In the genomic region with DNA sequence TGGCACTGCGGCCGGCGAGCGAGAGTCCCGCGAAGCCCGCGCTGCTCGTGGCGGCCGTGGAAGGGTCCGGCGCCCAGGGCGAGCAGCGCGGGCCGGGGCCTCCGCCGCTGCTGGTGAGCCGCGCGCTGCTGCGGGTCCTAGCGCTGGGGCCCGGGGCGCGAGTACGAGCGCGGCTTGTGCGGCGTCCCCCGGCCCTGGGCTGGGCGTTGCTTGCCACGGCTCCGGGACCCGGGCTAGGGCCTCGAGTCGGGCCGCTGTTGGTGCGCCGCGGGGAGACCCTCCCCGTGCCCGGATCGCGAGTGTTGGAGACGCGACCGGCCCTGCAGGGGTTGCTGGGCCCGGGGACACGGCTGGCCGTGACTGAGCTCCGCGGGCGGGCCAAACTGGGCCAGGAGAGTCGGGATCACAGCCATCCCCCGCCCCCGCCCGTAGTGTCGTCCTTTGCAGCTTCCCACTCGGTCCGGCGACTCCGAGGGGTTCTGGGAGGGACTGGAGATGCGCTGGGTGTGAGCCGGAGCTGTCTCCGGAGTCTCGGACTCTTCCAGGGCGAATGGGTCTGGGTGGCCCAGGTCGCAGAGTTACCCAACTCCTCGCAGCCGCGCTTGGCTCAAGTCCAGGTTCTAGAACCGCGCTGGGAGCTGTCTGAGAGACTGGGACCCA, we compare ENCODE assay signal across 8 mouse cellular contexts. TPM values are rescaled to one million over a fixed set of nuclear protein-coding genes. Genes with fewer than 3 reads are reported as not detected.
A peak's percentile ranks its signal among the peaks of the same experiment; 100 is the strongest.
DNase-seq lines count a peak whose midpoint lies in the region; ATAC-seq and TF ChIP-seq lines count a peak whose summit lies in the region.

No protein-coding gene starts in this region.

- H3K4me1 ChIP-seq in forebrain, embryonic 15.5 days = peaks cover 19% of the 10 kb centered on the region
- peaks cover 7% of the 10 kb centered on the region; the same call in 1 of the 2 replicates for H3K4me1 ChIP-seq in hindbrain, postnatal 0 days (ENCODE audit: insufficient read depth, low read length)
- H3K4me1 ChIP-seq in midbrain, postnatal 0 days (ENCODE audit: insufficient read depth, low read length) = peaks cover 7% of the 10 kb centered on the region

- H3K9me3 ChIP-seq in forebrain, embryonic 15.5 days = no peaks in the 10 kb centered on the region
- H3K9me3 ChIP-seq in hindbrain, postnatal 0 days (ENCODE audit: low read length) = no peaks in the 10 kb centered on the region
- H3K9me3 ChIP-seq in midbrain, postnatal 0 days (ENCODE audit: low read length) = no peaks in the 10 kb centered on the region

- no peak for TF ChIP-seq CTCF in layer of hippocampus, adult 2 months (conservative IDR thresholded peaks at IDR 0.05)
- no peak for TF ChIP-seq CTCF in hindbrain, postnatal 0 days (IDR thresholded peaks at IDR 0.05; ENCODE audit: low read depth)
- TF ChIP-seq CTCF in midbrain, postnatal 0 days (IDR thresholded peaks at IDR 0.05) = no peak

- H3K27me3 ChIP-seq in forebrain, embryonic 15.5 days = no peaks in the 10 kb centered on the region
- H3K27me3 ChIP-seq in hindbrain, postnatal 0 days (ENCODE audit: insufficient read depth, low read length) = no peaks in the 10 kb centered on the region
- no peaks in the 10 kb centered on the region for H3K27me3 ChIP-seq in midbrain, postnatal 0 days (ENCODE audit: insufficient read depth, low read length)

- H3K27ac ChIP-seq in layer of hippocampus, adult 2 months = peak overlapping the region; percentile 86
- H3K27ac ChIP-seq in forebrain, embryonic 15.5 days (replicated peaks) = peak overlapping the region; percentile 88
- peak overlapping the region; percentile 82 for H3K27ac ChIP-seq in hindbrain, postnatal 0 days
- peak overlapping the region; percentile 77 for H3K27ac ChIP-seq in midbrain, postnatal 0 days (ENCODE audit: low read depth, low read length)

- peak; percentile 62 for ATAC-seq in forebrain, embryonic 15.5 days (replicated peaks)
- ATAC-seq in hindbrain, postnatal 0 days = peak; percentile 18; the same call in 1 of the 2 replicates
- peak; percentile 50 for ATAC-seq in midbrain, postnatal 0 days (ENCODE audit: low FRiP score)

- peak overlapping the region; percentile 99 for H3K4me2 ChIP-seq in forebrain, embryonic 15.5 days (replicated peaks)
- H3K4me2 ChIP-seq in hindbrain, postnatal 0 days (ENCODE audit: low read depth, low read length) = peak overlapping the region; percentile 100
- H3K4me2 ChIP-seq in midbrain, postnatal 0 days (ENCODE audit: low read depth, low read length, poor library complexity, severe bottlenecking) = peak overlapping the region; percentile 100

- H3K9ac ChIP-seq in forebrain, embryonic 15.5 days (replicated peaks) = peak overlapping the region; percentile 85
- H3K9ac ChIP-seq in hindbrain, postnatal 0 days (replicated peaks; ENCODE audit: low read length) = peak overlapping the region; percentile 92
- H3K9ac ChIP-seq in midbrain, postnatal 0 days (replicated peaks; ENCODE audit: low read length, poor library complexity, severe bottlenecking) = peak overlapping the region; percentile 89

- DNase-seq in layer of hippocampus, adult 2 months (ENCODE audit: low spot score in 2 of 2) = no peak
- no peak for DNase-seq in layer of hippocampus, postnatal 36 days
- DNase-seq in adrenal gland, postnatal 10 days = peak; percentile 88
- DNase-seq in hindbrain, postnatal 0 days (ENCODE audit: low spot score) = peak; percentile 26
- DNase-seq in liver = peak; percentile 45
- DNase-seq in midbrain, postnatal 0 days (ENCODE audit: low spot score) = no peak
- DNase-seq in urinary bladder, postnatal 4 days (ENCODE audit: low spot score in 2 of 2) = peak; percentile 31 to 73

- peaks cover 16% of the 10 kb centered on the region; the same call in 1 of the 2 replicates for H3K36me3 ChIP-seq in forebrain, embryonic 15.5 days
- peaks cover 11% of the 10 kb centered on the region for H3K36me3 ChIP-seq in hindbrain, postnatal 0 days (ENCODE audit: insufficient read depth, low read length)
- peaks cover 21% of the 10 kb centered on the region for H3K36me3 ChIP-seq in midbrain, postnatal 0 days (ENCODE audit: insufficient read depth, low read length)

- whole genome bisulfite sequencing in forebrain, embryonic 15.5 days = under 1% methylated on average over 73 of the region's 76 CpGs
- under 1% methylated on average over 73 of the region's 76 CpGs for WGBS in hindbrain, postnatal 0 days
- under 1% methylated on average over 66 of the region's 76 CpGs for WGBS in midbrain, postnatal 0 days

- H3K4me3 ChIP-seq in layer of hippocampus, adult 2 months = peak overlapping the region; percentile 85
- peak overlapping the region; percentile 99 for H3K4me3 ChIP-seq in forebrain, embryonic 15.5 days
- H3K4me3 ChIP-seq in hindbrain, postnatal 0 days (ENCODE audit: low read length) = peak overlapping the region; percentile 97
- peak overlapping the region; percentile 97 for H3K4me3 ChIP-seq in midbrain, postnatal 0 days (ENCODE audit: low read depth, low read length)

RNA-seq across cellular contexts. Expression of a gene that starts 0.5 kb away (rescaled TPM):
- 10 to 100 TPM; 53.6 to 58.4 TPM for total RNA-seq in layer of hippocampus, adult 2 months (2021)
- total RNA-seq in layer of hippocampus, postnatal 36 days (2021) = 10 to 100 TPM; 54.6 to 56.6 TPM
- total RNA-seq in adrenal gland, postnatal 10 days (2021) = 10 to 100 TPM; 67.8 to 81.8 TPM
- polyA plus RNA-seq in forebrain, embryonic 15.5 days (2015; fragmentation: Nextera tagmentation; extraction: Ambion mirVana) = 25.2 and 27.9 TPM in 2 replicates
- total RNA-seq in hindbrain, postnatal 0 days (2014; rRNA removed) = 41.7 and 51.5 TPM in 2 replicates
- 18.1 and 18.8 TPM in 2 replicates for polyA plus RNA-seq in hindbrain, postnatal 0 days (2015; fragmentation: Nextera tagmentation; extraction: Ambion mirVana)
- total RNA-seq in midbrain, postnatal 0 days (2014; rRNA removed) = 37.8 and 38.5 TPM in 2 replicates
- 17.6 and 18.3 TPM in 2 replicates for polyA plus RNA-seq in midbrain, postnatal 0 days (2015; fragmentation: Nextera tagmentation; extraction: Ambion mirVana)

RNA-seq across cellular contexts. Expression of a gene that starts 6.8 kb away (rescaled TPM):
- 10 to 100 TPM; 88.0 to 91.4 TPM for total RNA-seq in layer of hippocampus, adult 2 months (2021)
- total RNA-seq in layer of hippocampus, postnatal 36 days (2021) = 10 to 100 TPM; 86.5 to 91.9 TPM
- total RNA-seq in adrenal gland, postnatal 10 days (2021) = 10 to 100 TPM; 43.7 to 49.7 TPM
- polyA plus RNA-seq in forebrain, embryonic 15.5 days (2015; fragmentation: Nextera tagmentation; extraction: Ambion mirVana) = 88.0 and 93.4 TPM in 2 replicates
- 103 and 129 TPM in 2 replicates for total RNA-seq in hindbrain, postnatal 0 days (2014; rRNA removed)
- 79.4 and 89.6 TPM in 2 replicates for polyA plus RNA-seq in hindbrain, postnatal 0 days (2015; fragmentation: Nextera tagmentation; extraction: Ambion mirVana)
- 118 and 128 TPM in 2 replicates for total RNA-seq in midbrain, postnatal 0 days (2014; rRNA removed)
- polyA plus RNA-seq in midbrain, postnatal 0 days (2015; fragmentation: Nextera tagmentation; extraction: Ambion mirVana) = 94.1 and 103 TPM in 2 replicates

RNA-seq across cellular contexts. Expression of a gene that starts 17.2 kb away (rescaled TPM):
- 1 to 10 TPM in 1 of 2 experiments, under 1 TPM in 1; 0.90 to 1.2 TPM for total RNA-seq in layer of hippocampus, adult 2 months (2021)
- total RNA-seq in layer of hippocampus, postnatal 36 days (2021) = not detected
- total RNA-seq in adrenal gland, postnatal 10 days (2021) = 10 to 100 TPM; 18.0 to 54.7 TPM
- 0.89 and 0.95 TPM in 2 replicates for polyA plus RNA-seq in forebrain, embryonic 15.5 days (2015; fragmentation: Nextera tagmentation; extraction: Ambion mirVana)
- 0.25 and 1.2 TPM in 2 replicates for total RNA-seq in hindbrain, postnatal 0 days (2014; rRNA removed)
- polyA plus RNA-seq in hindbrain, postnatal 0 days (2015; fragmentation: Nextera tagmentation; extraction: Ambion mirVana) = 5.6 and 6.4 TPM in 2 replicates
- 0.27 and 0.57 TPM in 2 replicates for total RNA-seq in midbrain, postnatal 0 days (2014; rRNA removed)
- polyA plus RNA-seq in midbrain, postnatal 0 days (2015; fragmentation: Nextera tagmentation; extraction: Ambion mirVana) = 0.88 and 1.5 TPM in 2 replicates

RNA-seq across cellular contexts. Expression of a gene that starts 31.0 kb away (rescaled TPM):
- total RNA-seq in layer of hippocampus, adult 2 months (2021) = 100 to 1,000 TPM; 163 to 173 TPM
- total RNA-seq in layer of hippocampus, postnatal 36 days (2021) = 100 to 1,000 TPM; 166 to 167 TPM
- 100 to 1,000 TPM in 1 of 2 experiments, 10 to 100 TPM in 1; 97.0 to 110 TPM for total RNA-seq in adrenal gland, postnatal 10 days (2021)
- 181 and 187 TPM in 2 replicates for polyA plus RNA-seq in forebrain, embryonic 15.5 days (2015; fragmentation: Nextera tagmentation; extraction: Ambion mirVana)
- 91.5 and 98.3 TPM in 2 replicates for total RNA-seq in hindbrain, postnatal 0 days (2014; rRNA removed)
- 172 and 179 TPM in 2 replicates for polyA plus RNA-seq in hindbrain, postnatal 0 days (2015; fragmentation: Nextera tagmentation; extraction: Ambion mirVana)
- 98.7 and 99.7 TPM in 2 replicates for total RNA-seq in midbrain, postnatal 0 days (2014; rRNA removed)
- 185 and 192 TPM in 2 replicates for polyA plus RNA-seq in midbrain, postnatal 0 days (2015; fragmentation: Nextera tagmentation; extraction: Ambion mirVana)

RNA-seq across cellular contexts. Expression of a gene that starts 33.1 kb away (rescaled TPM):
- 100 to 1,000 TPM in 1 of 2 experiments, 10 to 100 TPM in 1; 99.8 to 104 TPM for total RNA-seq in layer of hippocampus, adult 2 months (2021)
- total RNA-seq in layer of hippocampus, postnatal 36 days (2021) = 100 to 1,000 TPM in 1 of 2 experiments, 10 to 100 TPM in 1; 97.6 to 100 TPM
- total RNA-seq in adrenal gland, postnatal 10 days (2021) = 10 to 100 TPM; 88.1 to 90.3 TPM
- polyA plus RNA-seq in forebrain, embryonic 15.5 days (2015; fragmentation: Nextera tagmentation; extraction: Ambion mirVana) = 214 and 222 TPM in 2 replicates
- 135 and 146 TPM in 2 replicates for total RNA-seq in hindbrain, postnatal 0 days (2014; rRNA removed)
- polyA plus RNA-seq in hindbrain, postnatal 0 days (2015; fragmentation: Nextera tagmentation; extraction: Ambion mirVana) = 312 and 325 TPM in 2 replicates
- total RNA-seq in midbrain, postnatal 0 days (2014; rRNA removed) = 130 and 171 TPM in 2 replicates
- polyA plus RNA-seq in midbrain, postnatal 0 days (2015; fragmentation: Nextera tagmentation; extraction: Ambion mirVana) = 314 and 362 TPM in 2 replicates

Comparison
In these comparisons a context has a peak if more than half of its experiments do, and no peak if none do; other contexts are left out.
1. DNase-seq: peak in adrenal gland, postnatal 10 days (single experiment), hindbrain, postnatal 0 days (single experiment), liver (single experiment) and urinary bladder, postnatal 4 days (2 of 2); none in layer of hippocampus, adult 2 months (0 of 2), layer of hippocampus, postnatal 36 days (0 of 2) and midbrain, postnatal 0 days (single experiment).
2. Peak in every context shown above with its lines, with median percentiles within 50 percentile points of each other: H3K27ac ChIP-seq, H3K4me3 ChIP-seq, ATAC-seq, H3K4me2 ChIP-seq and H3K9ac ChIP-seq.